Mouse (Mus musculus) neural tube, embryonic 15.5 days (tissue): ENCODE data around the gene C1qc. TPM values are rescaled to one million over a fixed set of nuclear protein-coding genes. Genes with fewer than 3 reads are reported as not detected.

Source experiments
- ATAC-seq: fragments of 200-750 bp; cut with Nextera tagmentation; 2 replicates; pipeline ENCODE4 v1.8.0; 2017; ENCODE audit warnings: mild to moderate bottlenecking, moderate TSS enrichment, moderate library complexity; ENCODE audit not compliant: low FRiP score
- H3K27ac ChIP-seq: fragments of 300-500 bp; sonication (generic); replicated peaks from 2 replicates; pipeline ENCODE4 v1.5.1; 2015; ENCODE audit warnings: mild to moderate bottlenecking, inconsistent platforms
- H3K27me3 ChIP-seq: fragments of 300-500 bp; sonication (generic); replicated peaks from 2 replicates; pipeline ENCODE4 v1.6.1; 2015; ENCODE audit warnings: inconsistent platforms
- H3K36me3 ChIP-seq: fragments of 300-500 bp; sonication (generic); 2 replicates; pipeline ENCODE4 v1.6.1; 2015; ENCODE audit warnings: inconsistent platforms
- H3K4me1 ChIP-seq: fragments of 300-500 bp; sonication (generic); 2 replicates; pipeline ENCODE4 v1.6.1; 2015; ENCODE audit warnings: inconsistent platforms
- H3K4me2 ChIP-seq: fragments of 300-500 bp; sonication (generic); 2 replicates; pipeline ENCODE4 v1.6.1; 2015; ENCODE audit warnings: inconsistent platforms, mild to moderate bottlenecking, moderate library complexity
- H3K4me3 ChIP-seq: fragments of 300-500 bp; sonication (generic); replicated peaks from 2 replicates; pipeline ENCODE4 v1.5.1; 2015; ENCODE audit warnings: mild to moderate bottlenecking, inconsistent platforms
- H3K9ac ChIP-seq: fragments of 300-500 bp; sonication (generic); replicated peaks from 2 replicates; pipeline ENCODE4 v1.6.1; 2015; ENCODE audit warnings: mild to moderate bottlenecking, inconsistent platforms
- H3K9me3 ChIP-seq: fragments of 300-500 bp; sonication (generic); replicated peaks from 2 replicates; pipeline ENCODE4 v1.6.1; 2016; ENCODE audit warnings: inconsistent platforms
- WGBS: fragments of 180-500 bp; shearing (Covaris S2); methylation state at CpG from one replicate; pipeline ENCODE4 v1.1.7; 2015; ENCODE audit warnings: mixed read lengths; 5-methylcytosine and 5-hydroxymethylcytosine counted together
- polyA plus RNA-seq: library from polyadenylated mRNA; unstranded; fragments of >200 nt; fragmentation: Nextera tagmentation; extraction: Ambion mirVana; gene quantifications from 2 replicates; pipeline ENCODE4 v1.2.1, GENCODE M21; 2015

C1qc gene
- polyA plus RNA-seq = 28.4 and 29.0 TPM in 2 replicates

GRCm38 (mm10) chr4:136892811-136893210, at the start of gene C1qc:
TSS of gene C1qc (minus strand) at chr4:136893065.
- 74% methylated on average over 5 of the region's 5 CpGs for WGBS
- Histone ChIP-seq H3K9me3 (no peaks in the 10 kb centered on the region), H3K4me2 (no peak within 1 kb of the TSS), H3K27me3 (peaks cover 48% of the 10 kb centered on the region), H3K27ac (no peak within 1 kb of the TSS), H3K4me3 (no peak within 1 kb of the TSS), H3K4me1 (peaks cover 14% of the 10 kb centered on the region), H3K36me3 (no peaks in the 10 kb centered on the region), H3K9ac (no peak within 1 kb of the TSS)
- ATAC-seq = no peak

GRCm38 (mm10) chr4:136937935-136938334, 45.1 kb upstream of the C1qc start:
- Histone ChIP-seq H3K9me3 (no peaks in the 10 kb centered on the region), H3K9ac (no peak overlapping the region), H3K4me2 (no peak overlapping the region), H3K4me1 (peaks cover 16% of the 10 kb centered on the region), H3K4me3 (no peak overlapping the region), H3K36me3 (peaks cover 7% of the 10 kb centered on the region), H3K27me3 (peaks cover 12% of the 10 kb centered on the region), H3K27ac (no peak overlapping the region)
- 92% methylated on average over 5 of the region's 5 CpGs for WGBS
- no peak for ATAC-seq

GRCm38 (mm10) chr4:136937344-136937743, 44.5 kb upstream of the C1qc start:
- H3K27me3 ChIP-seq = peaks cover 12% of the 10 kb centered on the region
- 85% methylated on average over 4 of the region's 4 CpGs for WGBS
- no peak overlapping the region for H3K9ac ChIP-seq
- H3K9me3 ChIP-seq = no peaks in the 10 kb centered on the region
- ATAC-seq = no peak
- H3K4me2 ChIP-seq = no peak overlapping the region
- peaks cover 10% of the 10 kb centered on the region for H3K4me1 ChIP-seq
- H3K4me3 ChIP-seq = no peak overlapping the region
- H3K27ac ChIP-seq = no peak overlapping the region
- H3K36me3 ChIP-seq = peaks cover 10% of the 10 kb centered on the region

- H3K9ac ChIP-seq = no peak overlapping the region
These were observed 42.1 kb upstream of the C1qc start for GRCm38 (mm10) chr4:136934746-136935613.

GRCm38 (mm10) chr4:136930474-136930873, 37.6 kb upstream of the C1qc start:
- Histone ChIP-seq H3K9ac (no peak overlapping the region), H3K4me1 (peaks cover 35% of the 10 kb centered on the region), H3K4me2 (no peak overlapping the region), H3K27me3 (no peaks in the 10 kb centered on the region), H3K4me3 (no peak overlapping the region), H3K27ac (no peak overlapping the region), H3K36me3 (peaks cover 4% of the 10 kb centered on the region), H3K9me3 (no peaks in the 10 kb centered on the region)
- no peak for ATAC-seq
- 92% methylated on average over 8 of the region's 8 CpGs for WGBS

More at GRCm38 (mm10) chr4:136934746-136935613, 42.1 kb upstream of the C1qc start:
- Histone ChIP-seq H3K4me2 (no peak overlapping the region), H3K27ac (no peak overlapping the region), H3K4me3 (no peak overlapping the region), H3K27me3 (peaks cover 11% of the 10 kb centered on the region), H3K36me3 (peaks cover 10% of the 10 kb centered on the region), H3K9me3 (no peaks in the 10 kb centered on the region), H3K4me1 (peaks cover 7% of the 10 kb centered on the region)
- no peak for ATAC-seq
- 53% methylated on average over 18 of the region's 18 CpGs for WGBS

GRCm38 (mm10) chr4:136928928-136929327, 36.1 kb upstream of the C1qc start:
- Histone ChIP-seq H3K9me3 (no peaks in the 10 kb centered on the region), H3K36me3 (peaks cover 4% of the 10 kb centered on the region), H3K27ac (no peak overlapping the region), H3K27me3 (no peaks in the 10 kb centered on the region), H3K4me1 (peaks cover 34% of the 10 kb centered on the region), H3K9ac (no peak overlapping the region), H3K4me3 (no peak overlapping the region), H3K4me2 (no peak overlapping the region)
- WGBS = 13% methylated on average over 5 of the region's 5 CpGs
- ATAC-seq = no peak

GRCm38 (mm10) chr4:136925804-136926203, 32.9 kb upstream of the C1qc start:
- Histone ChIP-seq H3K4me3 (no peak overlapping the region), H3K4me1 (peaks cover 34% of the 10 kb centered on the region), H3K9ac (no peak overlapping the region), H3K27me3 (0 out of 2 replicates have a peak, but pooled peaks cover 4% of the 10 kb centered on the region), H3K9me3 (no peaks in the 10 kb centered on the region), H3K4me2 (0 out of 2 replicates have a peak overlapping the region, but pooled peaks have one; percentile 5), H3K36me3 (no peaks in the 10 kb centered on the region), H3K27ac (peak overlapping the region; percentile 79)
- 0 out of 2 replicates have a peak, but pooled peaks have one; percentile 12 for ATAC-seq
- 7% methylated on average over 15 of the region's 15 CpGs for WGBS

- H3K9me3 ChIP-seq = no peaks in the 10 kb centered on the region
- H3K4me2 ChIP-seq = no peak overlapping the region
- no peak overlapping the region for H3K27ac ChIP-seq
- ATAC-seq = no peak
- WGBS = 11% methylated on average over 6 of the region's 6 CpGs
- no peak overlapping the region for H3K9ac ChIP-seq
- peaks cover 31% of the 10 kb centered on the region for H3K4me1 ChIP-seq
- no peaks in the 10 kb centered on the region for H3K36me3 ChIP-seq
- 0 out of 2 replicates have a peak, but pooled peaks cover 4% of the 10 kb centered on the region for H3K27me3 ChIP-seq
- H3K4me3 ChIP-seq = no peak overlapping the region
These were observed 31.7 kb upstream of the C1qc start for GRCm38 (mm10) chr4:136924529-136924928.

- Histone ChIP-seq H3K27ac (no peak overlapping the region), H3K4me3 (no peak overlapping the region), H3K9ac (no peak overlapping the region), H3K4me2 (no peak overlapping the region), H3K36me3 (no peaks in the 10 kb centered on the region), H3K9me3 (no peaks in the 10 kb centered on the region), H3K4me1 (peaks cover 18% of the 10 kb centered on the region), H3K27me3 (peaks cover 4% of the 10 kb centered on the region; the same call in 1 of the 2 replicates)
- 88% methylated on average over 3 of the region's 3 CpGs for WGBS
- ATAC-seq = no peak
These were observed 26.7 kb upstream of the C1qc start for GRCm38 (mm10) chr4:136919526-136919925.

- Histone ChIP-seq H3K27me3 (peaks cover 4% of the 10 kb centered on the region; the same call in 1 of the 2 replicates), H3K9ac (no peak overlapping the region), H3K4me1 (peaks cover 17% of the 10 kb centered on the region), H3K4me2 (no peak overlapping the region), H3K36me3 (no peaks in the 10 kb centered on the region), H3K4me3 (no peak overlapping the region), H3K27ac (no peak overlapping the region), H3K9me3 (no peaks in the 10 kb centered on the region)
- WGBS = 86% methylated on average over 8 of the region's 8 CpGs
- ATAC-seq = no peak
These were observed 26.0 kb upstream of the C1qc start for GRCm38 (mm10) chr4:136918834-136919233.

- peak overlapping the region; percentile 56; the same call in 1 of the 2 replicates for H3K27ac ChIP-seq
- H3K9ac ChIP-seq = 0 out of 2 replicates have a peak overlapping the region, but pooled peaks have one; percentile 17
- H3K36me3 ChIP-seq = no peaks in the 10 kb centered on the region
- peaks cover 9% of the 10 kb centered on the region; the same call in 1 of the 2 replicates for H3K27me3 ChIP-seq
- WGBS = 33% methylated on average over 7 of the region's 7 CpGs
- H3K9me3 ChIP-seq = no peaks in the 10 kb centered on the region
- no peak overlapping the region for H3K4me3 ChIP-seq
- no peak overlapping the region for H3K4me2 ChIP-seq
- peaks cover 23% of the 10 kb centered on the region for H3K4me1 ChIP-seq
- ATAC-seq = peak; percentile 25; the same call in 1 of the 2 replicates
These were observed 24.3 kb upstream of the C1qc start for GRCm38 (mm10) chr4:136917165-136917524.
